14 mouse cellular contexts compared by ENCODE assay signal in the genomic region with DNA sequence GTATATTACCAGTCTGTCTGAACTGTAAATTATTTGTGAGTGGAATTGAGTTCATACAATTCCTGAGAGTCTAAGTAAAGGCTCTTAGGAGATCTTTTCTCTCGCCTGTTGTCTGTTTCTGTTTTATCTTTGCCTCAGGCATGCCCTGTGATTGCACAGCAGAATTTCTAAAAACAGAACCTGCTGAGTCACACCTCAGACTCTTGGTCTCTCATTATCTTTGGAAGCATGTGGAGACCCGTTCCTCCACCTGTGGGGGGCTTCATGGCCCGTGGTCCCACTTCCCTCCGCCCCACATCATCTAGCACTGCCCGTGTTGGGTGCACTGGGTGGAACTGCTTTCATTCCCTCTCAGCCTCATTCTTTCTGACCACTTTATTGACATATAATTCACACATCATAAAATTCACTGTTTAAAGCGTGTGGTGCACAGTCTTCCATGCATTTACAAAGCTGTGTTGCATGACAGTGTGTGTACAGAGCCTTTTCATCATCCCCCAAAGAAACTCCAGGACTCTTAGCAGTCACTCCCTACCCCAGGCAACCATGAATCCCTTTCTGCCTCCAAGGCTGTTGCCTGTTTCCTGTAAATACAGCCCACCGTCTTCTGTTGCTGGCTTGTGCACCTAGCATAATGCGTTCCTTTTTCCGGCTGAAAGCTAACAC. TPM values are rescaled to one million over a fixed set of nuclear protein-coding genes. Genes with fewer than 3 reads are reported as not detected.
DNase-seq lines count a peak whose midpoint lies in the region; ATAC-seq and TF ChIP-seq lines count a peak whose summit lies in the region.
"Had no signal": no experiment of that assay in that cellular context is flagged by ENCODE, and none has a peak within 500 bp of the region (broad histone marks: within the 10 kb centered on the region; RNA-seq: fewer than 3 reads in every experiment).

No protein-coding gene starts in this region.

- WGBS in liver, embryonic 11.5 days, result 61% methylated on average over 9 of the region's 9 CpGs
- WGBS in hindbrain, embryonic 12.5 days, result 85% methylated on average over 9 of the region's 9 CpGs

- peak overlapping the region; percentile 38 for H3K4me2 ChIP-seq in liver, embryonic 11.5 days
- no peak overlapping the region for H3K4me2 ChIP-seq in hindbrain, embryonic 12.5 days (replicated peaks)
- H3K4me2 ChIP-seq: embryonic facial prominence, embryonic 13.5 days had no signal

- TF ChIP-seq CTCF in gastrocnemius, adult 2 months (IDR thresholded peaks at IDR 0.05), result no peak

- H3K27me3 ChIP-seq in liver, embryonic 11.5 days (replicated peaks; ENCODE audit: control insufficient read depth, insufficient read depth, low read length), result no peaks in the 10 kb centered on the region
- no peaks in the 10 kb centered on the region for H3K27me3 ChIP-seq in hindbrain, embryonic 12.5 days
- H3K27me3 ChIP-seq: embryonic facial prominence, embryonic 13.5 days had no signal

- peaks cover 33% of the 10 kb centered on the region for H3K4me1 ChIP-seq in liver, embryonic 11.5 days (replicated peaks; ENCODE audit: control insufficient read depth, insufficient read depth, low read length)
- no peaks in the 10 kb centered on the region; the same call in 1 of the 2 replicates for H3K4me1 ChIP-seq in hindbrain, embryonic 12.5 days

- no peak overlapping the region for H3K9ac ChIP-seq in liver, embryonic 11.5 days (ENCODE audit: low read depth, low read length)
- H3K9ac ChIP-seq in hindbrain, embryonic 12.5 days, result no peak overlapping the region
- H3K9ac ChIP-seq: embryonic facial prominence, embryonic 13.5 days had no signal

- no peaks in the 10 kb centered on the region for H3K9me3 ChIP-seq in liver, embryonic 11.5 days (ENCODE audit: control insufficient read depth, low read length)
- H3K9me3 ChIP-seq in hindbrain, embryonic 12.5 days (replicated peaks), result no peaks in the 10 kb centered on the region
- H3K9me3 ChIP-seq: embryonic facial prominence, embryonic 13.5 days had no signal

- DNase-seq in gastrocnemius, adult 2 months, result no peak
- DNase-seq in gastrocnemius, postnatal 4 days (ENCODE audit: low spot score in 2 of 2), result no peak
- DNase-seq in 3T3-L1 (ENCODE audit: low read depth, low spot score), result peak; percentile 42
- peak; percentile 71 for DNase-seq in c-Kit-positive CD71-positive TER-119-positive erythroid progenitor cells, embryonic 14.5 days (ENCODE audit: low spot score)
- DNase-seq in liver, embryonic 11.5 days (ENCODE audit: low spot score), result peak; percentile 42
- no peak for DNase-seq in lung, adult 18-20 months
- no peak for DNase-seq in adrenal gland, postnatal 36 days
- DNase-seq: adrenal gland, postnatal 25 days; B cell, adult 2 months; cerebellum, adult 9-11 months; heart, postnatal 4 days had no signal

- H3K4me3 ChIP-seq in gastrocnemius, adult 2 months, result no peak overlapping the region
- no peak overlapping the region for H3K4me3 ChIP-seq in liver, embryonic 11.5 days (ENCODE audit: low read depth, low read length)
- no peak overlapping the region for H3K4me3 ChIP-seq in hindbrain, embryonic 12.5 days
- H3K4me3 ChIP-seq: embryonic facial prominence, embryonic 13.5 days had no signal

- H3K27ac ChIP-seq in gastrocnemius, adult 2 months, result peak overlapping the region; percentile 41
- peak overlapping the region; percentile 64 for H3K27ac ChIP-seq in liver, embryonic 11.5 days (ENCODE audit: low read depth, low read length)
- H3K27ac ChIP-seq in hindbrain, embryonic 12.5 days, result no peak overlapping the region
- H3K27ac ChIP-seq: embryonic facial prominence, embryonic 13.5 days had no signal

- peaks cover 24% of the 10 kb centered on the region for H3K36me3 ChIP-seq in liver, embryonic 11.5 days (ENCODE audit: control insufficient read depth, insufficient read depth, low read length)
- peaks cover 44% of the 10 kb centered on the region for H3K36me3 ChIP-seq in hindbrain, embryonic 12.5 days

- ATAC-seq in liver, embryonic 11.5 days (replicated peaks; ENCODE audit: low FRiP score), result peak; percentile 69
- ATAC-seq in hindbrain, embryonic 12.5 days (ENCODE audit: low FRiP score), result no peak
- ATAC-seq: intestine, embryonic 16.5 days had no signal

- intact Hi-C loops in gastrocnemius, adult 2 months (cut with DNase I), result no loop called here

RNA-seq across cellular contexts. Expression of gene St3gal5, which starts 37.6 kb away (rescaled TPM):
- 100 to 1,000 TPM in 1 of 2 experiments, 10 to 100 TPM in 1; 98.0 to 105 TPM for total RNA-seq in gastrocnemius, adult 2 months (2021)
- total RNA-seq in gastrocnemius, postnatal 4 days (2021), result 100 to 1,000 TPM in 1 of 2 experiments, 10 to 100 TPM in 1; 69.1 to 105 TPM
- 109 and 114 TPM in 2 replicates for polyA plus RNA-seq in liver, embryonic 11.5 days (2014; fragmentation: Nextera tagmentation; extraction: Ambion mirVana)
- 47.1 and 53.6 TPM in 2 replicates for polyA plus RNA-seq in hindbrain, embryonic 12.5 days (2016; fragmentation: Nextera tagmentation; extraction: Ambion mirVana)
- total RNA-seq in adrenal gland, postnatal 36 days (2021), result 100 to 1,000 TPM; 109 to 295 TPM

Comparison
In these comparisons a context has a peak if more than half of its experiments do, and no peak if none do; other contexts are left out.
1. DNase-seq: peak in 3T3-L1 (single experiment), c-Kit-positive CD71-positive TER-119-positive erythroid progenitor cells, embryonic 14.5 days (single experiment) and liver, embryonic 11.5 days (single experiment); none in gastrocnemius, adult 2 months (single experiment), gastrocnemius, postnatal 4 days (0 of 2), lung, adult 18-20 months (0 of 2) and adrenal gland, postnatal 36 days (0 of 2).